Mouse (Mus musculus) G1E (cell line): Measurements from ENCODE around the gene Htr2a.

Experiments used
- CTCF ChIP-seq: IDR thresholded peaks from 2 replicates; pipeline ENCODE4 v1.5.1; 2012; ENCODE audit warnings: low read depth, low read length, inconsistent platforms, mixed read lengths
- GATA1 ChIP-seq: IDR thresholded peaks from 2 replicates; pipeline ENCODE4 v1.6.1; 2012; ENCODE audit warnings: borderline replicate concordance, low read length, inconsistent platforms, mixed read lengths
- POLR2AphosphoS5 ChIP-seq: IDR thresholded peaks from 2 replicates; pipeline ENCODE4 v1.6.1; 2012; ENCODE audit warnings: low read depth, low read length, inconsistent platforms; ENCODE audit not compliant: insufficient replicate concordance

GRCm38 (mm10) chr14:74696766-74697165 is 56.1 kb downstream of the Htr2a start:
- TF ChIP-seq GATA1 = no peak
- TF ChIP-seq CTCF = no peak
- TF ChIP-seq POLR2AphosphoS5 = no peak
